ENCODE assay signal across 8 mouse cellular contexts in the genomic region with DNA sequence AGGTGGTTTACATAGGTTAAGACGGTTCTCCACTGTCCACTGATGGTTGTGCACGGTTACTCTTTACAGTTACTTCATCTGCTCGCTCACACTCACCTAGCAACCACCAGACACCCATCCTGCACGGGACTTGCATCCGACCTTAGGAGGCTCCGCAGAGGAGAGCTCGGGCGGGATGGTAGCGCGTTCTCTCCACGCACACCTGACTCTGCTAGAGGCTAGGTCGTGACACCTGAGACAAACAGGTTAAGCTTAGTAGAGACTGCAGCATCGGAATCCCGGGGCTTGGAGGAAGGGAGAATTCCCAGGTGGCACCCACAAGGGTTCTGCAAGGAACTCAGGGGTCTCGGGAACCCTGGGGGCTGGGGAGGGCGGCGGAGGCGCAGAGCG. TPM values are rescaled to one million over a fixed set of nuclear protein-coding genes. Genes with fewer than 3 reads are reported as not detected.
DNase-seq lines count a peak whose midpoint lies in the region; ATAC-seq and TF ChIP-seq lines count a peak whose summit lies in the region.

A gene (plus strand): TSS at position 223 of the 390 bp plus-strand sequence.

- peak within 1 kb of the TSS; percentile 93 for H3K27ac ChIP-seq in kidney, embryonic 16.5 days (ENCODE audit: low read length)
- peak within 1 kb of the TSS; percentile 93 for H3K27ac ChIP-seq in forebrain, embryonic 14.5 days (ENCODE audit: low read depth, low read length)
- H3K27ac ChIP-seq in hindbrain, embryonic 11.5 days (ENCODE audit: low read depth, low read length): peak within 1 kb of the TSS; percentile 63
- H3K27ac ChIP-seq in liver, adult 2 months (replicated peaks; ENCODE audit: insufficient read depth, low read depth, low read length): peak within 1 kb of the TSS; percentile 34

- peaks cover 22% of the 10 kb centered on the region for H3K36me3 ChIP-seq in kidney, embryonic 16.5 days (ENCODE audit: insufficient read depth, low read length)
- peaks cover 26% of the 10 kb centered on the region for H3K36me3 ChIP-seq in forebrain, embryonic 14.5 days (ENCODE audit: control insufficient read depth, insufficient read depth, low read length)
- H3K36me3 ChIP-seq in hindbrain, embryonic 11.5 days (ENCODE audit: control insufficient read depth, insufficient read depth, low read length): 0 out of 2 replicates have a peak, but pooled peaks cover 7% of the 10 kb centered on the region
- peaks cover 5% of the 10 kb centered on the region for H3K36me3 ChIP-seq in liver, adult 2 months (ENCODE audit: control insufficient read depth, insufficient read depth, low read length)

- H3K79me2 ChIP-seq in liver, adult 2 months (ENCODE audit: control insufficient read depth, insufficient read depth, low read length): no peaks in the 10 kb centered on the region

- H3K9ac ChIP-seq in kidney, embryonic 16.5 days (replicated peaks; ENCODE audit: low read length): peak within 1 kb of the TSS; percentile 100
- H3K9ac ChIP-seq in forebrain, embryonic 14.5 days (ENCODE audit: low read length): peak within 1 kb of the TSS; percentile 100
- peak within 1 kb of the TSS; percentile 97 for H3K9ac ChIP-seq in hindbrain, embryonic 11.5 days (ENCODE audit: low read depth, low read length)
- H3K9ac ChIP-seq in liver, adult 2 months (ENCODE audit: low read depth, low read length): peak within 1 kb of the TSS; percentile 91

- TF ChIP-seq POLR2A in liver, adult 2 months (IDR thresholded peaks at IDR 0.05; ENCODE audit: extremely low read depth, insufficient read depth, low read length): no peak

- ATAC-seq in kidney, embryonic 16.5 days (ENCODE audit: low FRiP score, low TSS enrichment): peak; percentile 66
- ATAC-seq in forebrain, embryonic 14.5 days: peak; percentile 30; the same call in 1 of the 2 replicates
- ATAC-seq in hindbrain, embryonic 11.5 days (ENCODE audit: low FRiP score): peak; percentile 52
- ATAC-seq in neutrophil, adult 5-6 weeks (ENCODE audit: extremely low read depth, insufficient number of reproducible peaks, low FRiP score, poor library complexity, severe bottlenecking): no peak

- no peak for TF ChIP-seq CTCF in liver, adult 2 months (IDR thresholded peaks at IDR 0.05; ENCODE audit: low read depth, low read length)

- no peaks in the 10 kb centered on the region for H3K27me3 ChIP-seq in kidney, embryonic 16.5 days (ENCODE audit: insufficient read depth, low read length)
- no peaks in the 10 kb centered on the region for H3K27me3 ChIP-seq in forebrain, embryonic 14.5 days (replicated peaks; ENCODE audit: control insufficient read depth, insufficient read depth, low read length)
- no peaks in the 10 kb centered on the region for H3K27me3 ChIP-seq in hindbrain, embryonic 11.5 days (ENCODE audit: control insufficient read depth, insufficient read depth, low read length)
- no peaks in the 10 kb centered on the region for H3K27me3 ChIP-seq in liver, adult 2 months (ENCODE audit: control insufficient read depth, insufficient read depth, low read length)

- H3K4me2 ChIP-seq in kidney, embryonic 16.5 days (replicated peaks; ENCODE audit: low read depth, low read length): peak within 1 kb of the TSS; percentile 91
- H3K4me2 ChIP-seq in forebrain, embryonic 14.5 days (ENCODE audit: low read length): peak within 1 kb of the TSS; percentile 79
- H3K4me2 ChIP-seq in hindbrain, embryonic 11.5 days (replicated peaks; ENCODE audit: low read depth, low read length): peak within 1 kb of the TSS; percentile 85

- peak within 1 kb of the TSS; percentile 100 for H3K4me3 ChIP-seq in kidney, embryonic 16.5 days (ENCODE audit: low read length)
- H3K4me3 ChIP-seq in forebrain, embryonic 14.5 days (ENCODE audit: low read depth, low read length): peak within 1 kb of the TSS; percentile 100
- H3K4me3 ChIP-seq in hindbrain, embryonic 11.5 days (ENCODE audit: low read depth, low read length): peak within 1 kb of the TSS; percentile 78
- H3K4me3 ChIP-seq in liver, adult 2 months (ENCODE audit: insufficient read depth, low read depth, low read length): peak within 1 kb of the TSS; percentile 94

- no peak for DNase-seq in kidney, adult 18-20 months
- DNase-seq in T-cell, adult 2 months (ENCODE audit: low spot score): peak; percentile 35
- peak; percentile 27 for DNase-seq in forebrain, embryonic 14.5 days (ENCODE audit: low spot score)
- DNase-seq in hindbrain, embryonic 11.5 days (ENCODE audit: low spot score): no peak
- DNase-seq in liver, adult 2 months (ENCODE audit: extremely low read depth, low read depth, low spot score): peak; percentile 38
- DNase-seq in frontal cortex, postnatal 36 days (ENCODE audit: low spot score in 2 of 2): no peak

- peaks cover 16% of the 10 kb centered on the region; the same call in 1 of the 2 replicates for H3K4me1 ChIP-seq in kidney, embryonic 16.5 days (ENCODE audit: insufficient read depth, low read length)
- 0 out of 2 replicates have a peak, but pooled peaks cover 7% of the 10 kb centered on the region for H3K4me1 ChIP-seq in forebrain, embryonic 14.5 days (ENCODE audit: control insufficient read depth, insufficient read depth, low read length)
- peaks cover 8% of the 10 kb centered on the region; the same call in 1 of the 2 replicates for H3K4me1 ChIP-seq in hindbrain, embryonic 11.5 days (replicated peaks; ENCODE audit: control insufficient read depth, insufficient read depth, low read length)
- H3K4me1 ChIP-seq in liver, adult 2 months (ENCODE audit: control insufficient read depth, insufficient read depth, low read length): peaks cover 4% of the 10 kb centered on the region; the same call in 1 of the 2 replicates

- no peaks in the 10 kb centered on the region for H3K9me3 ChIP-seq in kidney, embryonic 16.5 days (ENCODE audit: low read length)
- H3K9me3 ChIP-seq in forebrain, embryonic 14.5 days (replicated peaks; ENCODE audit: control insufficient read depth, low read length): no peaks in the 10 kb centered on the region
- no peaks in the 10 kb centered on the region for H3K9me3 ChIP-seq in hindbrain, embryonic 11.5 days (ENCODE audit: control insufficient read depth, low read length)

- WGBS in kidney, embryonic 16.5 days: 3% methylated on average over 19 of the region's 19 CpGs
- WGBS in forebrain, embryonic 14.5 days: 2% methylated on average over 19 of the region's 19 CpGs
- WGBS in hindbrain, embryonic 11.5 days: 6% methylated on average over 15 of the region's 19 CpGs
- 4% methylated on average over 19 of the region's 19 CpGs for WGBS in liver, adult 2 months

RNA-seq across cellular contexts. Expression of the gene that starts here (rescaled TPM):
- 146 and 156 TPM in 2 replicates for polyA plus RNA-seq in kidney, embryonic 16.5 days (2015; fragmentation: Nextera tagmentation; extraction: Ambion mirVana)
- polyA plus RNA-seq in forebrain, embryonic 14.5 days (2014; fragmentation: Nextera tagmentation; extraction: Ambion mirVana): 454 and 479 TPM in 2 replicates
- polyA plus RNA-seq in hindbrain, embryonic 11.5 days (2014; fragmentation: Nextera tagmentation; extraction: Ambion mirVana): 274 and 279 TPM in 2 replicates
- 14.7 and 18.8 TPM in 2 replicates for total RNA-seq in liver, adult 2 months (2014; rRNA removed)
- polyA plus RNA-seq in liver, adult 2 months (2012; rRNA removed): 19.9 and 22.3 TPM in 2 replicates
- 52.8 and 62.4 TPM in 2 replicates for total RNA-seq in neutrophil, adult 5-6 weeks (2017)

Comparison
In these comparisons a context has a peak if more than half of its experiments do, and no peak if none do; other contexts are left out.
1. H3K27ac ChIP-seq: peak in every context shown above with its lines; median percentile 93 in kidney, embryonic 16.5 days; 93 in forebrain, embryonic 14.5 days; 63 in hindbrain, embryonic 11.5 days; 34 in liver, adult 2 months.
2. DNase-seq: peak in T-cell, adult 2 months (single experiment), forebrain, embryonic 14.5 days (single experiment) and liver, adult 2 months (single experiment); none in kidney, adult 18-20 months (single experiment), hindbrain, embryonic 11.5 days (single experiment) and frontal cortex, postnatal 36 days (0 of 2).
3. Peak in every context shown above with its lines, with median percentiles within 50 percentile points of each other: H3K4me2 ChIP-seq, H3K4me3 ChIP-seq and H3K9ac ChIP-seq.